Mouse (Mus musculus): ENCODE results near the gene Gm38119. TPM values are rescaled to one million over a fixed set of nuclear protein-coding genes. Genes with fewer than 3 reads are reported as not detected.

Gene Gm38119
- not detected for total RNA-seq (2021)
- long read RNA-seq, experiment 1, result 0 reads
- long read RNA-seq, experiment 2, result 0 reads

- DNase-seq, result no peak
Observed at GRCm38 (mm10) chr3:92738996-92739395, at the start of gene Gm38119. Gene Gm38119, minus strand, starts transcription at chr3:92739096.

GRCm38 (mm10) chr3:92778799-92779198 is 39.9 kb upstream of the Gm38119 start, which contains the start of gene Lce1i:
Gene Lce1i, minus strand, starts transcription at chr3:92778899.
- no peak for DNase-seq

- DNase-seq, result no peak
Observed at GRCm38 (mm10) chr3:92771573-92771972, 32.7 kb upstream of the Gm38119 start.

- DNase-seq, result no peak
Observed at GRCm38 (mm10) chr3:92764965-92765364, 26.1 kb upstream of the Gm38119 start, which contains the start of gene Lce1h. Gene Lce1h, minus strand, starts transcription at chr3:92765065.

GRCm38 (mm10) chr3:92753197-92753596 is 14.3 kb upstream of the Gm38119 start:
- DNase-seq, result no peak

GRCm38 (mm10) chr3:92752238-92752637 is 13.3 kb upstream of the Gm38119 start, which contains the start of gene Lce1g:
Gene Lce1g, minus strand, starts transcription at chr3:92752338.
- no peak for DNase-seq

GRCm38 (mm10) chr3:92722631-92723030 is 16.3 kb downstream of the Gm38119 start:
- no peak for DNase-seq

GRCm38 (mm10) chr3:92720250-92720649 is 18.6 kb downstream of the Gm38119 start, which contains the start of gene Lce1f:
Gene Lce1f, minus strand, starts transcription at chr3:92720350.
- no peak for DNase-seq

GRCm38 (mm10) chr3:92715122-92715521 is 23.8 kb downstream of the Gm38119 start:
- DNase-seq, result no peak

- no peak for DNase-seq
Observed at GRCm38 (mm10) chr3:92708974-92709373, 29.9 kb downstream of the Gm38119 start, which contains the start of gene Lce1e. Gene Lce1e, minus strand, starts transcription at chr3:92709074.

GRCm38 (mm10) chr3:92694613-92695012 is 44.3 kb downstream of the Gm38119 start:
- DNase-seq, result no peak

- no peak for DNase-seq
Observed at GRCm38 (mm10) chr3:92691688-92692087, 47.2 kb downstream of the Gm38119 start.

GRCm38 (mm10) chr3:92689154-92689553 is 49.7 kb downstream of the Gm38119 start:
- DNase-seq, result peak; percentile 35 to 36

Other genes starting within 250 kb of the Gm38119 start
- gene Sprr4, start 238.6 kb downstream of the Gm38119 start, total RNA-seq (2021), result not detected
- gene 2310046K23Rik, start 204.6 kb downstream of the Gm38119 start, total RNA-seq (2021), result not detected
- not detected for gene Ivl, start 165.4 kb downstream of the Gm38119 start, total RNA-seq (2021)
- not detected for gene Smcp, start 150.1 kb downstream of the Gm38119 start, total RNA-seq (2021)
- not detected for gene 2210017I01Rik, start 131.6 kb downstream of the Gm38119 start, total RNA-seq (2021)
- gene Lce6a, start 117.4 kb downstream of the Gm38119 start, total RNA-seq (2021), result not detected
- not detected for gene Lce1a1, start 90.8 kb downstream of the Gm38119 start, total RNA-seq (2021)
- gene Lce1b, start 82.2 kb downstream of the Gm38119 start, total RNA-seq (2021), result not detected
- not detected for gene Lce1a2, start 68.8 kb downstream of the Gm38119 start, total RNA-seq (2021)
- not detected for gene Lce1c, start 59.8 kb downstream of the Gm38119 start, total RNA-seq (2021)
- gene Lce1d, start 51.9 kb downstream of the Gm38119 start, total RNA-seq (2021), result not detected
- gene Lce1e, start 30.0 kb downstream of the Gm38119 start, total RNA-seq (2021), result not detected
- gene Lce1f, start 18.7 kb downstream of the Gm38119 start, total RNA-seq (2021), result not detected
- gene Lce1g, start 13.2 kb upstream of the Gm38119 start, total RNA-seq (2021), result not detected
- not detected for gene Lce1h, start 26.0 kb upstream of the Gm38119 start, total RNA-seq (2021)
- gene Lce1i, start 39.8 kb upstream of the Gm38119 start, total RNA-seq (2021), result not detected
- not detected for gene Lce1j, start 51.4 kb upstream of the Gm38119 start, total RNA-seq (2021)
- gene Lce1k, start 68.8 kb upstream of the Gm38119 start, total RNA-seq (2021), result not detected
- gene Kprp, start 88.2 kb upstream of the Gm38119 start, total RNA-seq (2021), result not detected
- gene Lce1l, start 112.2 kb upstream of the Gm38119 start, total RNA-seq (2021), result not detected
- not detected for gene 2310050C09Rik, start 131.1 kb upstream of the Gm38119 start, total RNA-seq (2021)
- not detected for gene Lce3a, start 187.1 kb upstream of the Gm38119 start, total RNA-seq (2021)
- not detected for gene Lce3b, start 193.9 kb upstream of the Gm38119 start, total RNA-seq (2021)
- not detected for gene Lce3c, start 205.4 kb upstream of the Gm38119 start, total RNA-seq (2021)
- not detected for gene Lce3d, start 218.3 kb upstream of the Gm38119 start, total RNA-seq (2021)
- not detected for gene Lce3e, start 228.0 kb upstream of the Gm38119 start, total RNA-seq (2021)